Mouse (Mus musculus) midbrain, embryonic 11.5 days (tissue): ENCODE measurements around the gene Arl10. TPM values are rescaled to one million over a fixed set of nuclear protein-coding genes. Genes with fewer than 3 reads are reported as not detected.
"Not testable (repeated sequence)": the region's sequence is repeated elsewhere in the genome, so short reads cannot be mapped to it uniquely, and the experiment has no call there.

ENCODE experiments used
- ATAC-seq: fragments of 200-750 bp; cut with Nextera tagmentation; 2 replicates; pipeline ENCODE4 v1.8.0; 2017; ENCODE audit warnings: moderate TSS enrichment, moderate library complexity; ENCODE audit not compliant: low FRiP score
- DNase-seq: peaks from one replicate; pipeline ENCODE4 v3.0.0; 2015; ENCODE audit warnings: low spot score; ENCODE audit errors: missing footprints
- H3K27ac ChIP-seq: fragments of 300-500 bp; sonication (generic); 2 replicates; pipeline ENCODE4 v1.5.1; 2014; ENCODE audit warnings: low read depth, low read length
- H3K27me3 ChIP-seq: fragments of 300-500 bp; sonication (generic); 2 replicates; pipeline ENCODE4 v1.6.1; 2014; ENCODE audit warnings: mild to moderate bottlenecking, low read length, moderate library complexity, mixed read lengths; ENCODE audit not compliant: control insufficient read depth, insufficient read depth
- H3K36me3 ChIP-seq: fragments of 300-500 bp; sonication (generic); 2 replicates; pipeline ENCODE4 v1.6.1; 2014; ENCODE audit warnings: mild to moderate bottlenecking, low read length, moderate library complexity, mixed read lengths; ENCODE audit not compliant: control insufficient read depth, insufficient read depth
- H3K4me1 ChIP-seq: fragments of 300-500 bp; sonication (generic); 2 replicates; pipeline ENCODE4 v1.6.1; 2014; ENCODE audit warnings: low read length; ENCODE audit not compliant: control insufficient read depth, insufficient read depth
- H3K4me2 ChIP-seq: fragments of 300-500 bp; sonication (generic); 2 replicates; pipeline ENCODE4 v1.6.1; 2014; ENCODE audit warnings: mild to moderate bottlenecking, moderate library complexity
- H3K4me3 ChIP-seq: fragments of 300-500 bp; sonication (generic); 2 replicates; pipeline ENCODE4 v1.5.1; 2014; ENCODE audit warnings: low read depth, low read length
- H3K9ac ChIP-seq: fragments of 300-500 bp; sonication (generic); 2 replicates; pipeline ENCODE4 v1.6.1; 2014; ENCODE audit warnings: low read length
- H3K9me3 ChIP-seq: fragments of 300-500 bp; sonication (generic); 2 replicates; pipeline ENCODE4 v1.6.1; 2016; ENCODE audit warnings: low read length; ENCODE audit not compliant: control insufficient read depth
- WGBS: fragments of 180-500 bp; shearing (Covaris S2); extraction: QIAGEN DNeasy Blood & Tissue Kit; methylation state at CpG from one replicate; pipeline ENCODE4 v1.1.7; 2014; 5-methylcytosine and 5-hydroxymethylcytosine counted together
- polyA plus RNA-seq: library from polyadenylated mRNA; unstranded; fragments of >200 nt; fragmentation: Nextera tagmentation; extraction: Ambion mirVana; gene quantifications from 2 replicates; pipeline ENCODE4 v1.2.1, GENCODE M21; 2014

Arl10 gene
- polyA plus RNA-seq, 1 experiment from 2014 or later: 29.7 TPM

DNA sequence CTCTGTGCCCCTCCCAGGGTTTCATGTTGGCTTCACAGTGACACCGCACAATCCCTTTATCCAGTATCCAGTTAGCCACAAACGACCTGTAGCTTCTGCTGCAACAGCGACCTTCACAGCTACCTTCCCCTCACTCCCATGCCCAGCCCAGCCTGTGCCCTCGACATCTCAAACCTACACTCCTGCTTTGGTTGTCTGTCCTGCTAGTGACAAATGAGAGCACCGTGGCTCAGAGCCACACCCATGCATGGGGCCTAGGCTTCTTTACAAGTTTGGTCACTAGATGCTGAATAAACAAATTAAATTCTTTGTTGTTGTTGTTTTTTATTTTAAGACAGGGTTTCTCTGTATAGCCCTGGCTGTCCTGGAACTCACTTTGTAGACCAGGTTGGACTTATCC lies 32.4 kb downstream of the Arl10 start:
- Histone ChIP-seq H3K9ac (no peak overlapping the region), H3K4me3 (no peak overlapping the region), H3K4me2 (no peak overlapping the region), H3K36me3 (no peaks in the 10 kb centered on the region), H3K9me3 (no peaks in the 10 kb centered on the region), H3K27me3 (peaks cover 8% of the 10 kb centered on the region), H3K4me1 (peaks cover 14% of the 10 kb centered on the region; the same call in 1 of the 2 replicates), H3K27ac (no peak overlapping the region)
- DNase-seq: no peak
- WGBS: 79% methylated on average over 5 of the region's 5 CpGs
- ATAC-seq: no peak

DNA sequence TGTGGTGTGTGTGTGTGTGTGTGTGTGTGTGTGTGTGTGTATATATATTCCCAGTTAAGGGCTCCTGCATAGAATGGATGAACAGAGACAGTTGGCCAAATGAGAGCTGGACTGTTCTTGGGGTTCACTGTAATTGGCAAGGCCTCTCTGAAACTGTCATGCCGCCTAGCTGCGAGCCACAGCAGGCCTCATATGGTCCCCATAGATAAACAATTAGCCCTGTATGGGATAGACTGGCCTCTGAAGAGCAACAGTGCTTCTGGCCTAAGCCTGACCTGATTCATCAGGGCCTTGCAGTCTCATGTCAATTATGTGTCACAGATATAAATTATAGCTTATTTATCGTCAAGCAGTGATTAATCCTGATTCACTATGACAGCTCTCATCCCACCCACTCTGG lies 33.2 kb downstream of the Arl10 start:
- ATAC-seq: no peak
- Histone ChIP-seq H3K27ac (no peak overlapping the region), H3K4me1 (peaks cover 14% of the 10 kb centered on the region; the same call in 1 of the 2 replicates), H3K9ac (no peak overlapping the region), H3K4me2 (no peak overlapping the region), H3K36me3 (no peaks in the 10 kb centered on the region), H3K4me3 (no peak overlapping the region), H3K9me3 (no peaks in the 10 kb centered on the region), H3K27me3 (peaks cover 8% of the 10 kb centered on the region)
- 68% methylated on average over 3 of the region's 3 CpGs for WGBS
- DNase-seq: no peak

DNA sequence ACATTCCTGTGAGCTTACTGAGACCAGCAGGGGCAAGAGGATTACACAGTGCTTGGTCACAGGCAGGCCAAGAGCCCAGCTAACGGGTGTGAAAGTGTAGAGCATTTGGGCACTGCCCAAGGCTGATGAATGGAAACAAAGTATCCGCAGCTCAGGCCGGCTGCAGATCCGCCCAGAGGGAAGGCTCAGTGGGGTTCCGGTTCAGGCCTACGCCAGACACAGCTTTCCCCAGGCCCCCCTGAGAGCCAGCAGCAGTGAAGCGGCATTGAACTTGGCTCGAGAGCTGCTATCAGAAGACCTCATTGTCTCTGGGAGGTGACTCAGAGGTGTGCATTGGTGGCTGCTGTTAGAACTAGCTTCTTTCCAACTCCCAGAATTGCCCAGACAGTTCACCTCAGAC lies 33.9 kb downstream of the Arl10 start:
- H3K9ac ChIP-seq: no peak overlapping the region
- H3K27me3 ChIP-seq: peaks cover 8% of the 10 kb centered on the region
- WGBS: 7% methylated on average over 8 of the region's 8 CpGs
- no peak for ATAC-seq
- no peak for DNase-seq
- H3K4me1 ChIP-seq: peaks cover 14% of the 10 kb centered on the region; the same call in 1 of the 2 replicates
- H3K4me3 ChIP-seq: no peak overlapping the region
- no peak overlapping the region for H3K4me2 ChIP-seq
- no peaks in the 10 kb centered on the region for H3K36me3 ChIP-seq
- H3K9me3 ChIP-seq: no peaks in the 10 kb centered on the region
- H3K27ac ChIP-seq: no peak overlapping the region

DNA sequence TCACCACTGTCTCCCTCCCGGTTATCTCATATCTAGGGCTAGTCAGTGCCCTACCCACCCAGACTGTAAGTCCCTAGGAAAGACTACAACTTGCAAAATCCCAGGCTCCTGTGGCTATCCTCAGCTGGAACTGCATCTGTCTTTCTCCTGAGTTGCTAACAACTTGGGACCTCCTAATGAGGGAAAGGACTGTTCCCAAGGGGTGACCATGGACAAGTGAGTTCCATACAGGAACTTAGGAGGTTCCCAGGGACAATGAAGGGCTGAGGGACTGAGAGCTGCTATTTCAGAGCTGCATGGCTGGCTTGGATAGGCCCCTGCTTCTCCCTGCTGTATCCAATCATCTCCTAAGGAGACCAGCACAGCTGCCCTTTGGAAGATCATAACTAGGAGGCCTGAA lies 34.5 kb downstream of the Arl10 start:
- Histone ChIP-seq H3K9ac (no peak overlapping the region), H3K4me2 (no peak overlapping the region), H3K36me3 (no peaks in the 10 kb centered on the region)

DNA sequence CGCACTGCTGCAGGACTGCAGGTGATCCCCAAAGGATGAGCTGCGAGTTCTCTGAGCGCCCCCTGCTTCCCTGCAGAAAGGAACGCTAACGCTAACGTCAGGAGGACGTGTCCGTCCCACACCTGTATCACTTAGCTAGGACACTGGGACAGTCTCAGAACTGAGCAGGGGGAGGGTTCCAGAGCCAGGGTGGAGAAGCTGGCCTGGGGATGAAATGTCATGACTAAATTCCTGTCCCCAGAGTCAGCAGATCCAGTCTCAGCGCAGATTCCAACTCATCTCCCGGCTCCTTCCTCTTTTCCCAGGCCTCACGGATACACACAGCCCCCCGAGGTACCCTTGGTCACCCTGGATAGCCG lies 35.8 kb downstream of the Arl10 start:
- Histone ChIP-seq H3K9ac (peak overlapping the region; percentile 70), H3K4me3 (peak overlapping the region; percentile 62), H3K27me3 (peaks cover 8% of the 10 kb centered on the region), H3K9me3 (no peaks in the 10 kb centered on the region), H3K4me1 (peaks cover 14% of the 10 kb centered on the region; the same call in 1 of the 2 replicates), H3K4me2 (peak overlapping the region; percentile 98), H3K36me3 (no peaks in the 10 kb centered on the region), H3K27ac (no peak overlapping the region)
- DNase-seq (peak; percentile 90), ATAC-seq (peak; percentile 31; the same call in 1 of the 2 replicates)
- WGBS: 6% methylated on average over 13 of the region's 13 CpGs

More for the DNA sequence above, 34.5 kb downstream of the Arl10 start:
- Histone ChIP-seq H3K27me3 (peaks cover 8% of the 10 kb centered on the region), H3K9me3 (no peaks in the 10 kb centered on the region), H3K4me1 (peaks cover 14% of the 10 kb centered on the region; the same call in 1 of the 2 replicates), H3K4me3 (no peak overlapping the region), H3K27ac (no peak overlapping the region)
- DNase-seq (no peak), ATAC-seq (no peak)
- 0% methylated on average over 1 of the region's 1 CpGs for WGBS

DNA sequence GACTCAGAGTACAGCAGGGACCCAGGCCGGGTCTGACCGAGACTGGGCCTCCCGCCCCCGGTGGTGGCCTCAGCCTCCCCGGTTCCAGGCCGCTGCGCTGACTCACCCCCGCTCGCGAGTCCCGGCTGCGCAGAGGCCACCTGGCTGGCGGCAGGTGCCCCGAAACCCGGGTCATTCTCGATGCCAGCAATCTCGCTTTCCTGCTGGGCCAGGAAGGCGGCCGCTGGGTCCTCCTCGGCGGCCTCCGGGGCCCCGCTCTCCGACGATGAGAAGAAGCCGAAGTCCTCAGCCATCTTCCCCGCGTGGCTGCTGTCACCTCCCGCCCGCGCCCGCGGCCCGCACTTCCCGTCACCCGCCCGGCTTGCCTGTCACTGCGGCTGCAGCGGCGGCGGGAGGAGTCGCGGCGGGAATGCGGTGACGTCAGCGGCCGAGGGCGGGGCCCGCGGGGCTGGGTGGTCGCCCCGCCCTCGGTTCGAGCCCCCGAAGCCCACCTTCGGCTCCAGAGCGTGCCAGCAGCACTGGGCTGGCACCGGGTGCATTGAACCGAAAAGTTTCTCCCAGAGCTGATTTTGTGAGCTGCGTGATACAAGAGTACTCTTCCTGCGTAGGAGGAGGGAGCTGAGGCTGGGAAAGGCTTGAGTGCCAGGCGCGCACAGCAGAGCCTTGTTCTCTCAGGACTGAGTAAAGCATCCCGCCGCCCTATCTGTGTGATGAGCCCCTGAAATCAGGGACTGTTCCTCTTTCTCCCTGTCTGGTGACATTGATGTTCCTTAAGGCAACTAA lies 36.3 kb downstream of the Arl10 start, which contains the start of gene Cltb:
Cltb (minus strand) TSS at position 373 of the 783 bp plus-strand sequence.
- Histone ChIP-seq H3K4me1 (peaks cover 14% of the 10 kb centered on the region; the same call in 1 of the 2 replicates), H3K27ac (no peak within 1 kb of the TSS), H3K36me3 (no peaks in the 10 kb centered on the region), H3K4me2 (peak within 1 kb of the TSS; percentile 98), H3K9ac (peak within 1 kb of the TSS; percentile 70), H3K27me3 (peaks cover 8% of the 10 kb centered on the region), H3K9me3 (no peaks in the 10 kb centered on the region), H3K4me3 (peak within 1 kb of the TSS; percentile 62)
- WGBS: under 1% methylated on average over 64 of the region's 66 CpGs
- ATAC-seq (peak; percentile 77), DNase-seq (peak; percentile 99)

DNA sequence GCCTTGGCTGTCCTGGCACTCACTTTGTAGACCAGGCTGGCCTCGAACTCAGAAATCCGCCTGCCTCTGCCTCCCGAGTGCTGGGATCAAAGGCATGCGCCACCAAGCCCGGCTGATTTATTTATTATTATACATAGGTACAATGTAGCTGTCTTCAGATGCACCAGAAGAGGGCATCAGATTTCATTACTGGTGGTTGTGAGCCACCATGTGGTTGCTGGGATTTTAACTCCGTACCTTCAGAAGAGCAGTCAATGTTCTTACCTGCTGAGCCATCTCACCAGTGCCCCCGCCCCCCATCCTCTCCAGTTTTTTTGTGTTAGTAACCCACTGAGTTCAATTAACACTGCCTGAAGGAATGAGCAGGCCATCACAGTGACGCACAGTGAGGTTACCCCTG lies 38.3 kb downstream of the Arl10 start:
- not testable (repeated sequence) for H3K9me3 ChIP-seq, H3K4me3 ChIP-seq, H3K36me3 ChIP-seq, H3K27ac ChIP-seq, H3K4me2 ChIP-seq, ATAC-seq, H3K27me3 ChIP-seq, H3K9ac ChIP-seq, DNase-seq
- 86% methylated on average over 8 of the region's 8 CpGs for WGBS
- peaks cover 14% of the 10 kb centered on the region; the same call in 1 of the 2 replicates for H3K4me1 ChIP-seq

DNA sequence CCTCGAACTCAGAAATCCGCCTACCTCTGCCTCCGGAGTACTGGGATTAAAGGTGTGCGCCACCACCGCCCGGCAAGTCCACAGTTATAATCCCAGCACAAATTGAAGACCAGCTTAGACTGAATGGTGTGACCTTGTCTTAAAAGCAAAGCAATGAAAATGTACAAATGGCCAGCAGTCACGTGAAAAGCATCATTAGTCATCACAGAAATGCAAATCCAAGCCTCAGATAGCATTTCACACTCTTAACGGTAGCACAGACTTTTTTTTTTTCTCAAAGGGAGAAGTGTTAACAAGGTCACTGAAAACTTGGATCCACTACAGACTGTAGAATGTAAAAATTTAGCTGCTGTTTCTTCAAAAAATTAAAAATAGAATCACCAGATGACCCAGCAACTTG lies 41.5 kb downstream of the Arl10 start:
- Histone ChIP-seq H3K4me1 (no peaks in the 10 kb centered on the region), H3K27ac (no peak overlapping the region), H3K9me3 (no peaks in the 10 kb centered on the region), H3K4me2 (no peak overlapping the region), H3K4me3 (no peak overlapping the region), H3K36me3 (no peaks in the 10 kb centered on the region), H3K27me3 (no peaks in the 10 kb centered on the region), H3K9ac (no peak overlapping the region)
- ATAC-seq (no peak), DNase-seq (no peak)
- 79% methylated on average over 8 of the region's 8 CpGs for WGBS

DNA sequence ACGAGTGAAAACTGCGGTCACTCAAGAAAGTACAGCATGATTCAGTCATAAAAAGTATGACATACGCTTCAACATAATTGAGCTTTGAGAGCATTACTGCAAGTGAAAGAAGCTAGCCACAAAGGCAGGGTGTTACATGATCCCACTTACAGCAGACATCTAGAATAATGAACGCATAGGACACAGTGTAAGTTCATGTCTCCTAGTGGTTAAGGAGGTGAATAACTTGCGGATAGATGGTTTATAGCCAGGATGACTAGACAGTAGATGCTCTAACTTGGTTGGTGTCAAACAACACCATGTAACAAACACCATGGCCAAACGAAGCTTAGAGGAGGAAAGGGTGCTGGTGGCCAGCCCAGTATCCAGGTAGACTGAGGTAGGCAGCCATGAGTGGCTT lies 42.2 kb downstream of the Arl10 start:
- Histone ChIP-seq H3K27ac (no peak overlapping the region), H3K36me3 (no peaks in the 10 kb centered on the region), H3K4me2 (no peak overlapping the region), H3K9me3 (no peaks in the 10 kb centered on the region), H3K4me1 (no peaks in the 10 kb centered on the region), H3K27me3 (no peaks in the 10 kb centered on the region), H3K4me3 (no peak overlapping the region), H3K9ac (no peak overlapping the region)
- no peak for ATAC-seq
- no peak for DNase-seq
- WGBS: 68% methylated on average over 6 of the region's 6 CpGs
